Mouse (Mus musculus) C2C12 (cell line): Measurements from ENCODE around the gene Srsf3. TPM values are rescaled to one million over a fixed set of nuclear protein-coding genes. Genes with fewer than 3 reads are reported as not detected.

ENCODE experiments used
- H3K27me3 ChIP-seq: one replicate; pipeline ENCODE4 v1.6.1; 2011; ENCODE audit not compliant: control insufficient read depth, insufficient read depth, insufficient read length
- H3K36me3 ChIP-seq: one replicate; pipeline ENCODE4 v1.6.1; 2011; ENCODE audit not compliant: control insufficient read depth, insufficient read depth
- H3K4me3 ChIP-seq: one replicate; pipeline ENCODE4 v1.5.1; 2011; ENCODE audit warnings: mild to moderate bottlenecking, control low read depth; ENCODE audit not compliant: poor library complexity, insufficient read depth, severe bottlenecking
- H3K79me2 ChIP-seq: one replicate; pipeline ENCODE4 v1.6.1; 2011; ENCODE audit not compliant: control insufficient read depth, insufficient read depth
- H3K79me3 ChIP-seq: one replicate; pipeline ENCODE4 v1.6.1; 2011; ENCODE audit warnings: low read depth, control low read depth
- H3ac ChIP-seq: one replicate; pipeline ENCODE3; 2011; ENCODE audit warnings: low read depth; ENCODE audit not compliant: control insufficient read depth, insufficient read length
- CEBPB ChIP-seq: IDR thresholded peaks from one replicate; pipeline ENCODE4 v1.6.1; 2011; ENCODE audit warnings: low read depth, mild to moderate bottlenecking, control low read depth, moderate library complexity
- CTCF ChIP-seq: IDR thresholded peaks from one replicate; pipeline ENCODE4 v1.5.1; 2011; ENCODE audit not compliant: control insufficient read depth, insufficient read depth, insufficient read length
- FOSL1 ChIP-seq: IDR thresholded peaks from one replicate; pipeline ENCODE4 v1.8.0; 2011; ENCODE audit warnings: mild to moderate bottlenecking, low read length; ENCODE audit not compliant: poor library complexity, insufficient read depth, severe bottlenecking
- MAX ChIP-seq: IDR thresholded peaks from one replicate; pipeline ENCODE4 v1.6.1; 2011; ENCODE audit warnings: mild to moderate bottlenecking, control low read depth
- MYOD1 ChIP-seq: IDR thresholded peaks from one replicate; pipeline ENCODE4 v1.6.1; 2011; ENCODE audit warnings: low read depth; ENCODE audit not compliant: control insufficient read depth, insufficient read length
- MYOG ChIP-seq: IDR thresholded peaks from one replicate; pipeline ENCODE4 v1.6.1; 2011; ENCODE audit not compliant: control insufficient read depth, insufficient read length; ENCODE audit errors: extremely low read depth
- USF1 ChIP-seq: IDR thresholded peaks from one replicate; pipeline ENCODE4 v1.6.1; 2011; ENCODE audit warnings: low read depth, mild to moderate bottlenecking, control low read depth, moderate library complexity
- polyA plus RNA-seq: library from polyadenylated mRNA; unstranded; fragments of >200 nt; fragmentation: generic; extraction: Trizol; gene quantifications from one replicate; pipeline ENCODE4 v1.2.1, GENCODE M21; 2012; ENCODE audit warnings: missing spikeins

The Srsf3 gene
- polyA plus RNA-seq, 1 experiment, result 235 TPM

GRCm38 (mm10) chr17:29055586-29055985, 23.2 kb downstream of the Srsf3 start:
- Histone ChIP-seq H3K36me3 (peaks cover 3% of the 10 kb centered on the region), H3K79me3 (no peaks in the 10 kb centered on the region), H3K79me2 (no peaks in the 10 kb centered on the region), H3K27me3 (no peaks in the 10 kb centered on the region), H3ac (no peak overlapping the region), H3K4me3 (no peak overlapping the region)
- TF ChIP-seq MYOG, result no peak
- TF ChIP-seq MAX, result no peak
- TF ChIP-seq FOSL1, result no peak
- TF ChIP-seq CTCF, result no peak
- TF ChIP-seq MYOD1, result no peak
- TF ChIP-seq CEBPB, result no peak
- TF ChIP-seq USF1, result no peak

DNA sequence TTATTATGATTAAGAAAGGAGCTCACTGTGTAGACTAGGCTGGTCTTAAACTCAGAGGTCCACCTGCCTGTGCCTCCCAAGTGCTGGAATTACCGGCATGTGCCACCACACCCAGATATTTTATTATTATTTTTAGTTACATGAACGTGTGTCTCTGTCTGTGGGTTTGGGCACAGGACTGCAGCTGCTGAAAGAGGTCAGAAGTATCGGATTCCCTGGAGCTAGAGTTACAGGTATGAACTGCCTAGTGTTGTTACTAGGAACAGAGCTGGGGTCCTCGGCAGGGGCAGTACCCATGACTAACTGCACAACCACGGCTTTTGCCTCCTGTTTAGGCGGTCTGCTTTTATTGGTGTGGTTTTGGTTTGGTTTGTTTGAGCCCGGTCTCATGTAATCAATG, 23.8 kb downstream of the Srsf3 start:
- no peak overlapping the region for H3ac ChIP-seq
- no peaks in the 10 kb centered on the region for H3K79me2 ChIP-seq
- H3K36me3 ChIP-seq, result peaks cover 3% of the 10 kb centered on the region
- H3K79me3 ChIP-seq, result no peaks in the 10 kb centered on the region
- no peak for TF ChIP-seq CEBPB
- TF ChIP-seq MYOD1, result peak; percentile 78
- no peaks in the 10 kb centered on the region for H3K27me3 ChIP-seq
- H3K4me3 ChIP-seq, result no peak overlapping the region

DNA sequence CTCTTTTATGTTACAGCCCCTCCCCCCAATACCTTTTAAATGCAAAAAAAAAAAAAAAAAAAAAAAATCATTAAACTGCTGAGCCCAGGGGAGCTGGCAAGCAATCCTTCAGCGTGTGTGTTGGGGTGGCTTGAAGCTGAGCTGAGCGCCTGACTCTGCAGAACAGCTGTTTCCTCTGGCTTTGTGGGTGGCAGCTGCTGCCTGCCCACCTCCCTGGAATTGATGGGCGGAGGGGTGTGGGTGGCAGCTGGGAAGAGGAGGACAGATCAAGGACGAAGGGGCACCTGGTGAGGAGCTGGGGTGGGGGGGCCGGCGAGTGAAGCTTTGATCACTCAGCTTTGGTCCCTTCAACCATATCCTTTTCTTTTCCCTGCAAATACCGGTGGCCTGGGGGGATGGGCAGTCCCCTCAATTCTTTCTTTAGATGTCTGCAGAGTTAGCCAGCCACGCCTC, 24.3 kb downstream of the Srsf3 start:
- H3K79me2 ChIP-seq, result no peaks in the 10 kb centered on the region
- H3K36me3 ChIP-seq, result peaks cover 3% of the 10 kb centered on the region
- no peaks in the 10 kb centered on the region for H3K79me3 ChIP-seq
- H3K27me3 ChIP-seq, result no peaks in the 10 kb centered on the region
- no peak overlapping the region for H3K4me3 ChIP-seq
- TF ChIP-seq USF1 (no peak), FOSL1 (no peak), MYOG (no peak), MYOD1 (peak; percentile 97), CEBPB (no peak), CTCF (no peak), MAX (no peak)
- no peak overlapping the region for H3ac ChIP-seq

DNA sequence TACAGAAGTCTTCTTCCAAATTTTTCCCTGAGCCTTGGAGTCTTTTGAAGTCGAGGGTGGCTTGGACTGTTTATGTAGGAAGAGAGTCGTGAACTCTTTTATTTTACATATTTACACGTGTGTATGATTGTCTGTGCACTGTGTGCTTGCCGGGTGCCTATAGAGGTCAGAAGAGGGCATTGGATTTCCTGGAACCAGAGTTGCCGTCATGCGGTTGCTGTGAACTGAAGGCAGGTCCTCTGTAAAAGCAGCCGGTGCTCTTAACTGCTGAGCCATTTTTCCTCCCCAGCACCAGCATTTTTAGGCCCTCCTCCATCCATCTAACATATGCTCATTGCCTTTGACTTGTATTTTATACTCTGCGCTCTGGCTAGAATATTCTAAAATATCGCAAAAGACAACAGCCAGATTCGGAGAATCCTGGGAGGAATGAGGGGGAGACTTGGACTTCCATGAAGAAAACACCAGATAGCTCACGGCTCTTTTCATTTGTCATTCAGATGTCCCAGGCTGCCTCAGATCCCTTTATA, 25.0 kb downstream of the Srsf3 start:
- TF ChIP-seq CEBPB (no peak), FOSL1 (no peak), MYOG (no peak), CTCF (no peak), MAX (no peak), USF1 (no peak), MYOD1 (no peak)
- H3K79me2 ChIP-seq, result no peaks in the 10 kb centered on the region
- H3K4me3 ChIP-seq, result no peak overlapping the region
- H3K79me3 ChIP-seq, result no peaks in the 10 kb centered on the region
- H3ac ChIP-seq, result no peak overlapping the region
- H3K27me3 ChIP-seq, result no peaks in the 10 kb centered on the region
- H3K36me3 ChIP-seq, result peaks cover 3% of the 10 kb centered on the region

DNA sequence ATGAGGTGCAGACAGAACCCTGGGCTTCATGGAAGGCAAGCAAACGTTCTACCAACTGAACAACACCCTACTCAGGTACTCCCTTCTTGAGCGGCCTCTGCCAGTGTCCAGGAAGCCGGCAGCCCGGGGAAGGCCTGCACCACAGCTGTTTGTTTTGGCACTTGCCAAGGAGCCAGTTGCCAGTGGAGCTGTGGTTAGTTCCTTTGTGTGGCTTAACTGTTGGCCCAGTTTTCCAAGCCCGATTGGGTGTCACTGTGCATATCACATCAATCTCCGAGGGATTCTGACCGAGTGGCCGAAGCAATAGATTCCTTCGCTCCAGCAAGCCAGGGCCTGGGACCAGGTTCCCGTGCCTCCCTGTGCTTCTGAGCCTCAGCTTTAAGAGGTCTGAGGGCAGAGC, 25.5 kb downstream of the Srsf3 start:
- Histone ChIP-seq H3K27me3 (no peaks in the 10 kb centered on the region), H3K4me3 (no peak overlapping the region), H3K79me3 (no peaks in the 10 kb centered on the region), H3ac (no peak overlapping the region), H3K79me2 (no peaks in the 10 kb centered on the region), H3K36me3 (peaks cover 3% of the 10 kb centered on the region)
- TF ChIP-seq MYOD1 (peak; percentile 61), USF1 (no peak)

- Histone ChIP-seq H3K27me3 (no peaks in the 10 kb centered on the region), H3K79me3 (no peaks in the 10 kb centered on the region), H3K79me2 (no peaks in the 10 kb centered on the region), H3K4me3 (no peak overlapping the region), H3ac (no peak overlapping the region), H3K36me3 (peaks cover 3% of the 10 kb centered on the region)
- TF ChIP-seq MYOG, result no peak
- no peak for TF ChIP-seq CEBPB
- no peak for TF ChIP-seq USF1
- no peak for TF ChIP-seq FOSL1
- no peak for TF ChIP-seq MYOD1
- no peak for TF ChIP-seq MAX
- TF ChIP-seq CTCF, result no peak
Observed at GRCm38 (mm10) chr17:29058487-29058886, 26.1 kb downstream of the Srsf3 start.
